In the genomic region with DNA sequence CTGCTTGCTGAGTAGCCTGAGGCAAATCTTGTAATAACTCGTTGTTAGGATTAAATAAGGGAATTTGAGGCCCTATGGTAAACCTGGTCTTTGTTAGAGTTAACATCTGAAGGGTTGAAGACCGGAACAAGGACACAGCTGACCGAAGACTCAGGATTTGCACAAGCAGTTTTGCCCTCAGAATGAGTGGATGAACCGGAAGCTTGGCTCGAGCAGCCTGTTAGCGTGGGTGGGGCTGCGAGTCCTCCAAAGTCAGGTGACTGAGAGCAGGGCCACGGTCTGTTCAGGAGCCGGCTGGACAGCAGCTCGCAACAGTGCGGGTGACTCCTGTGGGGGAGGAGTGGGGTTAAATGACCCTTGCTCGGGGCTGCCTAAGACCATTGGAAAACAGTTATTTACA, we compare ENCODE assay signal across 8 mouse cellular contexts. TPM values are rescaled to one million over a fixed set of nuclear protein-coding genes. Genes with fewer than 3 reads are reported as not detected.
DNase-seq lines count a peak whose midpoint lies in the region; ATAC-seq lines count a peak whose summit lies in the region.

No protein-coding gene starts in this region.

- H3K27me3 ChIP-seq in kidney, embryonic 14.5 days (ENCODE audit: control insufficient read depth, insufficient read depth, low read length): no peaks in the 10 kb centered on the region
- no peaks in the 10 kb centered on the region for H3K27me3 ChIP-seq in lung, embryonic 16.5 days (ENCODE audit: control insufficient read depth, insufficient read depth, low read depth, low read length)

- DNase-seq in urinary bladder, adult 18-20 months (ENCODE audit: low spot score in 2 of 2): peak; percentile 33 to 57
- DNase-seq in urinary bladder, postnatal 10 days (ENCODE audit: low spot score): no peak
- DNase-seq in heart, adult 9 months (ENCODE audit: low spot score in 2 of 2): peak; percentile 39 to 42
- DNase-seq in spleen, postnatal 10 days (ENCODE audit: low spot score in 2 of 2): no peak
- DNase-seq in left cerebral cortex, adult 8-10 months (ENCODE audit: low spot score in 2 of 2): no peak
- no peak for DNase-seq in thymus, adult 18-20 months

- H3K4me1 ChIP-seq in kidney, embryonic 14.5 days (ENCODE audit: control insufficient read depth, insufficient read depth, low read length): peaks cover 18% of the 10 kb centered on the region; the same call in 1 of the 2 replicates
- peaks cover 19% of the 10 kb centered on the region for H3K4me1 ChIP-seq in lung, embryonic 16.5 days (replicated peaks; ENCODE audit: control insufficient read depth, insufficient read depth, low read length)

- WGBS in kidney, embryonic 14.5 days: 26% methylated on average over 12 of the region's 12 CpGs
- 41% methylated on average over 12 of the region's 12 CpGs for WGBS in lung, embryonic 16.5 days

- H3K9me3 ChIP-seq in kidney, embryonic 14.5 days (ENCODE audit: control insufficient read depth, low read length): no peaks in the 10 kb centered on the region
- no peaks in the 10 kb centered on the region for H3K9me3 ChIP-seq in lung, embryonic 16.5 days (ENCODE audit: control insufficient read depth, low read length)

- no peak overlapping the region for H3K27ac ChIP-seq in kidney, embryonic 14.5 days (ENCODE audit: low read depth, low read length)
- peak overlapping the region; percentile 8; the same call in 1 of the 2 replicates for H3K27ac ChIP-seq in lung, embryonic 16.5 days (ENCODE audit: low read length)

- H3K9ac ChIP-seq in kidney, embryonic 14.5 days (ENCODE audit: low read depth, low read length): no peak overlapping the region
- H3K9ac ChIP-seq in lung, embryonic 16.5 days (ENCODE audit: low read length): no peak overlapping the region

- ATAC-seq in kidney, embryonic 14.5 days (ENCODE audit: low FRiP score, low TSS enrichment): 0 out of 2 replicates have a peak, but pooled peaks have one; percentile 14
- no peak for ATAC-seq in lung, embryonic 16.5 days (ENCODE audit: low read depth)

- peak overlapping the region; percentile 62 for H3K4me2 ChIP-seq in kidney, embryonic 14.5 days (replicated peaks; ENCODE audit: low read depth, low read length)
- H3K4me2 ChIP-seq in lung, embryonic 16.5 days (ENCODE audit: low read depth, low read length): no peak overlapping the region

- no peak overlapping the region for H3K4me3 ChIP-seq in kidney, embryonic 14.5 days (ENCODE audit: low read length)
- no peak overlapping the region for H3K4me3 ChIP-seq in lung, embryonic 16.5 days (ENCODE audit: low read length)

- peaks cover 40% of the 10 kb centered on the region for H3K36me3 ChIP-seq in kidney, embryonic 14.5 days (ENCODE audit: control insufficient read depth, insufficient read depth, low read length)
- peaks cover 16% of the 10 kb centered on the region for H3K36me3 ChIP-seq in lung, embryonic 16.5 days (ENCODE audit: control insufficient read depth, insufficient read depth, low read length)

RNA-seq across cellular contexts. Expression of a gene that starts 2.8 kb away (rescaled TPM):
- polyA plus RNA-seq in kidney, embryonic 14.5 days (2014; fragmentation: Nextera tagmentation; extraction: Ambion mirVana): 161 and 174 TPM in 2 replicates
- polyA plus RNA-seq in lung, embryonic 16.5 days (2015; fragmentation: Nextera tagmentation; extraction: Ambion mirVana): 98.4 and 103 TPM in 2 replicates
- 100 to 1,000 TPM; 126 to 141 (median 133) TPM for total RNA-seq in left cerebral cortex, adult 8-10 months (2022)

RNA-seq across cellular contexts. Expression of a gene that starts 57.7 kb away (rescaled TPM):
- polyA plus RNA-seq in kidney, embryonic 14.5 days (2014; fragmentation: Nextera tagmentation; extraction: Ambion mirVana): 91.4 and 92.5 TPM in 2 replicates
- 85.9 and 86.9 TPM in 2 replicates for polyA plus RNA-seq in lung, embryonic 16.5 days (2015; fragmentation: Nextera tagmentation; extraction: Ambion mirVana)
- total RNA-seq in left cerebral cortex, adult 8-10 months (2022): 10 to 100 TPM; 43.7 to 46.5 (median 45.8) TPM

RNA-seq across cellular contexts. Expression of a gene that starts 58.3 kb away (rescaled TPM):
- 4.6 and 5.7 TPM in 2 replicates for polyA plus RNA-seq in kidney, embryonic 14.5 days (2014; fragmentation: Nextera tagmentation; extraction: Ambion mirVana)
- 6.2 and 7.8 TPM in 2 replicates for polyA plus RNA-seq in lung, embryonic 16.5 days (2015; fragmentation: Nextera tagmentation; extraction: Ambion mirVana)
- 10 to 100 TPM; 21.8 to 23.6 (median 22.9) TPM for total RNA-seq in left cerebral cortex, adult 8-10 months (2022)

Comparison
In these comparisons a context has a peak if more than half of its experiments do, and no peak if none do; other contexts are left out.
1. DNase-seq: peak in urinary bladder, adult 18-20 months (2 of 2) and heart, adult 9 months (2 of 2); none in urinary bladder, postnatal 10 days (single experiment), spleen, postnatal 10 days (0 of 2), left cerebral cortex, adult 8-10 months (0 of 2) and thymus, adult 18-20 months (0 of 2).